Mouse (Mus musculus): ENCODE measurements around the gene Stx18.
A peak's percentile ranks its signal among the peaks of the same experiment; 100 is the strongest.

Stx18 gene

DNA sequence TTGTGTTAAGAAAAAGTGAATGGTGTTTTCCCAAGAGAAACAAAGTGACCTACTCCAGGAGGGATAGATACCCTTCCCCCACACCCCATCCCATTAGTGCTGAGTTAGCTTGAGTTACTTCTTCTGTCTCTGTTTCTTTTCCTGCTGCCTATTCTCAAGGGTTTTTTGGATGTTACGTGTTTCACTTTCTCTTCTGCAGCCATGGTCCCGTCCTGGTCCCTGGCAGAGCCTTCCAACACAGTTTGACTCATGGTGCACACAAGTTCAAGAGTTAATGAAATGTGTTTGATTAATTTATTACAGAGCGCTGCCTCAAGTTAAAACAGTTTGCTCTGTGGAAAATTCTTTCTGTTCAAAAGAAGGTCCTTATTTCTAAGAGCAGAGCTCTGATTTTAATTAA lies 44.0 kb downstream of the Stx18 start:
- DNase-seq = no peak

DNA sequence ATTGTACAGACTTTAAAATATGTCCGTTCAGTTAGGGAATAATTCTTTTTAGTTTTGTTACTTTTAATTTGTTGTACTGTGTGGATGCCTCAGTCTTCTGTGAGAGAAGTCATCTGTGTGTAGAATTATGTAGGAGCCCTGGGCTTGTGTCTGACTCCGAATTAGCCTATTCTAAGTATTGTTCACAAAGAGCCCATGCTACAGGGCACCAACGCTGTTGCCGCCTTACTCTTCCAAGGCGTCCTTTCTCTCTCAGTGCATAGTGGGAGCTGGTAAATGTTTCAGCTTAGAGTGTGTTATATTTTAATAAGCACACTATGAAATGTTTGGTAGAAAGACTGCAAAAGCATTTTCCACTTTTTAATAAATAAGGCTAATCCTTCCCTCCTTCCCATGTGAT lies 44.8 kb downstream of the Stx18 start:
- DNase-seq = no peak

- no peak for DNase-seq
Observed at GRCm38 (mm10) chr5:38084616-38085015, 46.1 kb downstream of the Stx18 start.

DNA sequence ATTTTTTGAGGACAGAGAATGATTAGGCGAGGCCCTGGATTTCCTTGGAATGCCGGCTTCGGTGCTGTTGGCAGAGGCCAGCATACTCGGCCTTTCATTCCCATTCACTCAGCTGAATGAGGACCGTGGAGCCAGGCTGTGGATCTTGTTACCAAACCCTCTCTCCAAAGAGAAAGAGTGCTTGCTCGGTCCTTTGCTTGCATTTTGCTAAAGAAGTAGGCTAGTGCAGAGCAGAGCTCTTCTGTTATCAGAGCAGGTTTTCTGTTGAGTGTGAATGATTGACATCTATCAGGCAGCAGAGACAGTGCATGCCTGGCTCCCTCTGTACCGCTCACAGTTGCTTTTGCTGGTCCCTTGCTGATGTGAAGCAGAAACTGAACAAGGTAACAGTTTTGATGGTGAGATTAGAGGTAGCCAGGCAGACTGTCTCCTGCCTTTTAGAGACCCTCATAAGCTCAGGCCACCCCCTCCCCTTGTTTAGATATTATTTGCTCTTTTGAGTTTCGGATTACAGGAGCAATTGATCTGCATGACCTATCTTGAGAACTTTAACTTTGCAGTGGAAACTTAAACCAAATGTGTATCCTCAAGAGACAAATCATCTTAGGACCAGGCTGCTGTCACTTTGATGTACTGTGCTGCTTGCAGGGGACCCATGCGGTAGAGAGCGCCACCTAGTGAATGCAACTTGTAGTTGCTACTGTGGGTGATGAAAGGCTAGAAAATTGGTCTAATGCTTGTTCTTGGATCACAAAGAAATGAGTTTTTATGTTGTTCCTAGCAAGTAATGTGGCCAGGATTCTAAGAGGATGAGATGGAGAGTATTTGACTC lies 47.2 kb downstream of the Stx18 start:
- DNase-seq = peak; percentile 27 to 31

DNA sequence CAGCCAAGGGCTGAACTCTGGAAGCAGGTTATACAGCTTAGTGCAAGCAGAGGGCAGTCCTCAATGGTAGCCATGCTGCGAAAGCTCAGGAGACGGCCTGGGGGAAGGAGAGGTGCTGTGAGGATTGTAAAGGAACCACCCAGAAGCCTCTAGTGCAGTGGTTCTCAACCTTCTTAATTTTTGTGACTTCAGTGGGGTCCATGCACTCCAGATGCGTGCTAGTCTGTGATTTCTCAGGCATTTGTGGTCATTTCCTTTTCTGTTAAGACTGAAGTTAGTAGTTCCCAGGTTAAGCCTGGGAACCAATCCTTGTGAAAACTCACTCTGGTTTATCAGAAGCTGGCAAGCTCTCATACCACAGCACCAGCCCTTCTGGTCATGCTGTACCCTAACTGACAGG lies 51.6 kb downstream of the Stx18 start:
- DNase-seq = no peak

- DNase-seq = no peak
Observed at GRCm38 (mm10) chr5:38090581-38090980, 52.0 kb downstream of the Stx18 start.

GRCm38 (mm10) chr5:38091046-38091965 lies 52.8 kb downstream of the Stx18 start:
- DNase-seq = no peak

GRCm38 (mm10) chr5:38091966-38092304 lies 53.4 kb downstream of the Stx18 start:
- DNase-seq = no peak

DNA sequence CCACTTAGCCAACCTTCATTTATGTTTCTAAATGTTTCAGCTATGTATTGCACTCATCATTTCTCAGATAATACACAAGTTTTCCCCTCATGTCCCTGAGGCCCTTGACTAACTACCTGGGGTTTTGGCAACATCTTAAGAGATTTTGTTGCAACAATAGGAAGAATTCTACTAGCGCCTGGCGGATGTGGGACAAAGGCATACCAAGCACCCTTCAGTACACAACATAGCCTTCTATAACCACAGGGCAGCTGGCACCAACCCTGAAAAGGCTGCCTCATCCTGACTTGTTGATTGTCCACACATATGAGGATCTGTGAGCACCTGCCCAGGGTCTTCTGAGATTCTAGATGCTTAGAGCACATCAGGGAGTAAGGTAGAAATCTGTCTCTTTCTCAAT lies 55.8 kb downstream of the Stx18 start:
- no peak for DNase-seq

- no peak for DNase-seq
Observed at GRCm38 (mm10) chr5:38097501-38098093, 59.1 kb downstream of the Stx18 start.

- no peak for DNase-seq
Observed at GRCm38 (mm10) chr5:38099139-38099676, 60.7 kb downstream of the Stx18 start.

- no peak for DNase-seq
Observed at GRCm38 (mm10) chr5:38102945-38103344, 64.4 kb downstream of the Stx18 start.

DNA sequence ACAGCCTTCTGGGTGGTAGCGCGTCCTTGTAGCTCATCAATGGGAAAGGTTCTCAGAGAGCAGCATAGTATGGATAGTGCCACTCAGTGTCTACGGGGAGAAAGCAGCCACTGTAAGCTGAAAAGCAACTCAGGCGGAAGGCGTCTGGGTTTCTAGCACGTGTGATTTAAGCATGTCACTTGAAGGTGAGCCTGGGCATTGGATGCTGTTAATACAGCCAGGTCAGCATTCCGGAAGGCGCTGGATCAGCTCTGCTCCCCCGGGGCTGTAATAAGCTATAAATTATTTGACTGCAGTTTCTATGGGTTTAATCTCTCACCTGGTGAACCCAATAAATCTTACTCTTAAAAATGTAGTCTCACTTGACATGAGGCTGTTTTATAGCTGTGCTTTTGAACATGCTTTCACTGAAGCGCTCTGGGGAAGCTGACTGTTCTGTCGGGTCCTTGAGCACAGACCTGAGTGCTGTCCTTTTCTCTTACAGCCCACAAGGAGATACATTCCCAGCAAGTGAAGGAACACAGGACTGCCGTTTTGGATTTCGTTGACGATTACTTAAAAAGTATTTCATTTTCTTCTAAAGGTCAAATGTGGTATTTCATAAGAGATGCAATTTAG lies 67.6 kb downstream of the Stx18 start:
- no peak for DNase-seq

DNA sequence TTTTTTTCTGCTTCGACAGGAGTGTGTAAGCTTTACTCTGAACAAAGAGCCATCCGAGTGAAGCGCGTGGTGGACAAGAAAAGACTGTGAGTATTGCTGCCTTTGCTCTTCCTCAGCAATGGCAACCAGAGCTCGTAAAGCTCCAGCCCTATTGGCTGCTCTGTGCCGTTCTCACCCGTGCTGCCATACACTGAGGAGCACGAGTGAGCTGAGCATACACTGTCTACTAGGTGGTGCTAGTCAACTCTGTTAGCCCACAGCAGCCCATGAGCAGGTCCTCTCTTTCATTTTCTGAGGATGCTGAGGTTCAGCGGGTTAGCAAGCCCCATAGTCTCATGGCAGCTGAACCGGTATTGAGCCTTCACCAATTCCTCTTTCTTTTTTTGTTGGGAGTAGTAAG lies 68.3 kb downstream of the Stx18 start:
- DNase-seq = no peak

DNA sequence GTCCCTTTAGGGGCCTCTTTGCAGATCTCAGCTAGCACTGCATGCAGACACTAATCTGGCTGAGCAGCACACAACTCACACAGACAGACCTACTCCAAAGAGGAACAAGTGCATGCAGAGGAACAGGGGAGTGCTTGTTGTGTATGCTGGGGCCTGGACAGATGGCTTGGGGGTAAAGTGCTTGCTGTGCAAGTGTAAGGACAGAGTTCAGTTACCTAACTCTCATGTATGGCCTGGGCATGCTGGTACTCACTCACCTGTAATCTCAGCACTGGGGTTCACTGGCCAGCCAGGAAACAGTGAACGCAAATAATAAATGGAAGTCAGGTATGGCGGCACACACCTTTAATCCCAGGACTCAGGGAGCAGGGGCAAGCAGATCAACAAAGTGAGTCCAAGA lies 76.0 kb downstream of the Stx18 start:
- DNase-seq = no peak

GRCm38 (mm10) chr5:38117056-38117455 lies 78.5 kb downstream of the Stx18 start:
- no peak for DNase-seq

GRCm38 (mm10) chr5:38119268-38119667 lies 80.7 kb downstream of the Stx18 start:
- DNase-seq = no peak

DNA sequence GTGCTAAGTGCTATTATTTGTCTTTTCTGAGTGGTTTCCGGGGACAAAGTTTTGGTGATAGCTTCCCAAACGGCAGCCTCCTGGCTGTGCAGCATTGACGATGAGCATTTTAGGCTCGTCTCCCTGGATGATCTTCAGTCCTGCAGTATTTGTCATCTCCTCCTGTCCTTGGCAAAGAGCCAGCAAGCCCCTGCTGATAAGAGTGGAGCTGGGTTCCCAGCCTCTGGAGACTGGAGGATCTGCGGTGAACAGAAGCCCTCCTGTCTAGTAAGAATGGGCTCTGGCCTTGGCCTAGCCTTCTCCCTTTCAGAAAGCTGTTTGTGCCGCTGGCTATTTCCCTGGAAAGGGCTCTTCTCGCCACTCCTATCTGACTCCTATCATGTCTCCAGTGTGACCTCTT lies 83.2 kb downstream of the Stx18 start:
- no peak for DNase-seq

DNA sequence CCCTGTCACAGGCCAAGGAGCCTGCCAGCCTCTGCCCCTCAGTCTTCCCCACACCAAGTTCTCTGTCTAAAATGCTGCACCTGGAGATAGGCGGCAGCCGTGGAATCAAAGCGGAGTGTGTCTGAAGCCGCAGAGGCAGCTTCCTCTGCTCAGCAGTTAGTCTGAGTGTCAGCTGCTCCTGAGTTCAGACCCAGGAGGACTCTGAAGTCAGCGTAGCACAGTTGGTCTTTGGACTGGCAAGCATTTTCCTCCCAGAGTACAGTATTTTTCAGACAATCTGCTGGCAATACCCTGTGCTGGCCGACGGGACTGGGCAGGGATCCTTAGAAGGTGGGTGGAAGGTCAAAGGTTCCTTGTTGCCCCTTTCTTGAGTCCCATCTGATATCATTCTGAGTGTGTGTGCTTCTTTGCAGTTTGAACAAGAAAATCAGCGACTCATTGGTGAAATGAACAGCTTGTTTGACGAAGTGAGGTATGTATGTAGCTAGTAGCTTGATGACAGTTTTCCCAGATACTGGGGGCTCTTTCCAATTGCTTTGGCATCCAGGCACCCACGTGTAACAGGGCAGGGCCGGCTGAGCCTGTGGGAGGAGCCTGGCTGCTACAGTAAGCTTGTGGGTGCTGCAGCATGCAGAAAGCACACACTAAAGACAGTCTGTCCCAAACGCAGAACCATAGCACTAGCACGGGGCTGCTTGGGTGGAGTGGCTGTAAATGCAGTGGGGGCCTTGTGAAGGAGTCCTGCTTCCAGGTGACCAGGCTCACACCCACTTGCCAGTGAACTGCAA lies 88.2 kb downstream of the Stx18 start:
- DNase-seq = no peak

- DNase-seq = no peak
Observed at GRCm38 (mm10) chr5:38129339-38129738, 90.8 kb downstream of the Stx18 start.

DNA sequence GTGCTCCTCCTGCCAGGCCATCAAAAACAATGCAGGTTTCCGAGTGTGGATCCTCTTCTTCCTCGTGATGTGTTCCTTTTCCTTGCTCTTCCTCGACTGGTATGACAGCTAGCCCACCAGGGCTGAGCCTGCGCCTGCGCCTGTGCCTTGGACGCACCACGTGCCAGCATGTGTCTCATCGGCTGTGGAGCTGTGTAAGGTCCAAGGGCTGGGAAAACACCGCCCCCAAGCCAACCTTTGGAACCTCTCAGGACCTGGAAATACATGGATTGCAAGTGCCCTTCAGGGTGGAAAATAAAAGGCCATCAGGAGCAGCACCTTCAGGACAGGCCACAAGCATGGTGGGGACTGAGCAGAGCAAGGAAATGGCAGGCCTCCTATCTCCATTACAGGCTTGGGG lies 97.7 kb downstream of the Stx18 start:
- DNase-seq = no peak

DNA sequence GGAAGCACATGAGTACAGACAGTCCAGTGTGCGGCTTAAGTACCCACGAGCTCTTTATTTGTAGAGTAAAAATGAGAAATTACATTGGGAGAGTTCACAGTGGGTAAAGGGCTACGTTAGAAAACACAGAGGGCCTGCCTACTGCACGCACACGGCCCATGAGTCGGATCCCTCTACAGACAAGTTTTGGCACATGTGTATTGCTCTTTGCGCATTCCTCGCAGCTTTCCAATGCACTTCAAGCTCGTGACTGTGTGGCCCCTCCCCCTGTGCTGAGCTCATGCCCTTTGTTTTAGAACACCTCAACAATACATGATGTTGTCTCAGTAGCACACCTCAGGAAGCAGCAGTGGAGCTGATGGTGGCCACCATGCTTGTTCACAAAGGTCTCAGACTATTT lies 98.6 kb downstream of the Stx18 start:
- no peak for DNase-seq
